Mouse (Mus musculus) MEL (cell line): ENCODE data around the gene Efcab1.

ENCODE experiments used
- CTCF ChIP-seq, 3 experiments: IDR thresholded peaks in 2 of 3; conservative IDR thresholded peaks in 1 of 3; 2 replicates each; pipeline ENCODE4 v1.5.1; 2011 to 2012; ENCODE audit warnings: low read length in 3 of 3, low read depth in 2 of 3, mild to moderate bottlenecking in 2 of 3, improper control_type of control experiment in 1 of 3, inconsistent platforms in 1 of 3, mixed read lengths in 1 of 3, moderate library complexity in 1 of 3; ENCODE audit not compliant: control insufficient read depth in 1 of 3, insufficient read depth in 1 of 3, poor library complexity in 1 of 3, severe bottlenecking in 1 of 3
- MAFK ChIP-seq: IDR thresholded peaks from 2 replicates; pipeline ENCODE4 v1.6.1; 2011; ENCODE audit warnings: low read depth, mild to moderate bottlenecking, low read length, improper control_type of control experiment, borderline replicate concordance
- MYC ChIP-seq: IDR thresholded peaks from 2 replicates; pipeline ENCODE4 v1.6.1; 2011; ENCODE audit warnings: low read depth, mild to moderate bottlenecking, low read length, improper control_type of control experiment, moderate library complexity
- POLR2A ChIP-seq, 2 experiments: IDR thresholded peaks; 2 replicates each; pipeline ENCODE4 v1.6.1; 2011 to 2012; ENCODE audit warnings: low read length in 2 of 2, mild to moderate bottlenecking in 2 of 2, control low read depth in 1 of 2, improper control_type of control experiment in 1 of 2, low read depth in 1 of 2, moderate library complexity in 1 of 2; ENCODE audit not compliant: control insufficient read depth in 1 of 2, insufficient read depth in 1 of 2, poor library complexity in 1 of 2
- POLR2AphosphoS2 ChIP-seq: IDR thresholded peaks from 2 replicates; pipeline ENCODE4 v1.6.1; 2011; ENCODE audit warnings: low read length, improper control_type of control experiment
- ZC3H11A ChIP-seq: IDR thresholded peaks from 2 replicates; pipeline ENCODE4 v1.6.1; 2012; ENCODE audit warnings: low read depth, mild to moderate bottlenecking, inconsistent platforms, low read length, improper control_type of control experiment

DNA sequence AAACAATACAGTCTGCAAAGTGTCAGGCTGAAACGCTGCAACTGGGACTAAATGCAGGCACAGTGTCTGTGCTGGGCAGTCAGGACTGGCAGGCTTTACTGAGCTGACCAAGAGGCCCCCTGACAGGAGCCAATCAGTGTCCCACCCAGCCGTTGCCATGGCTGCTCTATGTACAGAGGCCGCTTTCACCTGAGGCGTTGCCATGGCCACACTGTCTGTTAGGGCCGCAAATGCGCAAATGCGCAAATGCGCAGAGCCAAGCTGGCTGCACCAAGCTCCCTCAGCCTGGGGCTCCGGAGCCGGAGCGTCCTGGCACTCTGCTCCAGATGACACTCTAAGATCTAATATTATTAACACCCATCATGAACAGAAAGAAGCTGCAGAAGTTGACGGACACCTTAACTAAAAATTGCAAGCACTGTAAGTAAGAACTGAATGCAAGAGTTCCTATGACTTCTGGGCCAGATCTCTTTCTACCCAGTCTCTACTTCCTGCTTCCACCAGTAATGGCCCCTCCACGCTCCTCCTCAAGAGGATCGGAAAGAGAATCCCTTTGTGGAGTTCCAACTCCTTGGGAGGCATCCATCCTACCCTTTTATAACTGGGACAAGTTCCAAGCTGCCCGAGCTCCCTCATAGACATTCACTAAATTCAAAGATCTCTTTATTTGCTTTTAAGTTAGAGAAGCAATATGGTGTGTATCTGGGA is at the start of gene Efcab1:
- no peak for TF ChIP-seq MAFK
- TF ChIP-seq MYC = no peak
- no peak for TF ChIP-seq ZC3H11A
- no peak for TF ChIP-seq CTCF (IDR thresholded peaks at IDR 0.05 in 2 of 3, conservative IDR thresholded peaks at IDR 0.05 in 1 of 3; ENCODE audit: control insufficient read depth in 1 of 3, insufficient read depth in 1 of 3, low read depth in 2 of 3, low read length in 3 of 3, poor library complexity in 1 of 3, severe bottlenecking in 1 of 3)
- no peak for TF ChIP-seq POLR2A (IDR thresholded peaks at IDR 0.05; ENCODE audit: control insufficient read depth in 1 of 2, insufficient read depth in 1 of 2, low read depth in 1 of 2, low read length in 2 of 2, poor library complexity in 1 of 2)
- no peak for TF ChIP-seq POLR2AphosphoS2
